Mouse (Mus musculus): ENCODE data around the gene Yme1l1. TPM values are rescaled to one million over a fixed set of nuclear protein-coding genes. Genes with fewer than 3 reads are reported as not detected.

Yme1l1 gene
- polyA plus RNA-seq (2015; fragmentation: Nextera tagmentation; extraction: Ambion mirVana): 75.9 and 82.3 TPM in 2 replicates

- ATAC-seq: peak; percentile 99
- under 1% methylated on average over 61 of the region's 61 CpGs for WGBS
- Histone ChIP-seq H3K4me2 (replicated peaks) (peak within 1 kb of the TSS; percentile 83), H3K4me1 (replicated peaks) (peaks cover 37% of the 10 kb centered on the region), H3K9ac (replicated peaks) (peak within 1 kb of the TSS; percentile 84), H3K36me3 (peaks cover 2% of the 10 kb centered on the region; the same call in 1 of the 2 replicates), H3K9me3 (no peaks in the 10 kb centered on the region), H3K27ac (peak within 1 kb of the TSS; percentile 98), H3K27me3 (no peaks in the 10 kb centered on the region), H3K4me3 (replicated peaks) (peak within 1 kb of the TSS; percentile 88)
Measured at GRCm38 (mm10) chr2:23155777-23156607, at the start of gene Yme1l1, which contains the start of gene Mastl. Yme1l1 (plus strand) TSS chr2:23156369. Mastl (minus strand) TSS chr2:23156024.

GRCm38 (mm10) chr2:23119573-23119972 is 36.6 kb upstream of the Yme1l1 start:
- Histone ChIP-seq H3K4me1 (replicated peaks) (no peaks in the 10 kb centered on the region), H3K27me3 (no peaks in the 10 kb centered on the region), H3K4me3 (replicated peaks) (no peak overlapping the region), H3K4me2 (replicated peaks) (no peak overlapping the region), H3K9me3 (no peaks in the 10 kb centered on the region), H3K27ac (no peak overlapping the region), H3K36me3 (peaks cover 16% of the 10 kb centered on the region), H3K9ac (replicated peaks) (no peak overlapping the region)
- ATAC-seq: no peak

- WGBS: 8% methylated on average over 5 of the region's 5 CpGs
- Histone ChIP-seq H3K9me3 (no peaks in the 10 kb centered on the region), H3K4me2 (replicated peaks) (peak overlapping the region; percentile 83), H3K4me3 (replicated peaks) (peak overlapping the region; percentile 88), H3K36me3 (no peaks in the 10 kb centered on the region), H3K9ac (replicated peaks) (peak overlapping the region; percentile 84), H3K27ac (peak overlapping the region; percentile 98; the same call in 1 of the 2 replicates), H3K4me1 (replicated peaks) (peaks cover 37% of the 10 kb centered on the region), H3K27me3 (no peaks in the 10 kb centered on the region)
- no peak; the same call in 1 of the 2 replicates for ATAC-seq
Measured at GRCm38 (mm10) chr2:23155199-23155621, 959 bp upstream of the Yme1l1 start.

GRCm38 (mm10) chr2:23156608-23157081 is 476 bp downstream of the Yme1l1 start:
- Histone ChIP-seq H3K9ac (replicated peaks) (peak overlapping the region; percentile 84), H3K4me2 (replicated peaks) (peak overlapping the region; percentile 83), H3K27ac (peak overlapping the region; percentile 98), H3K4me1 (replicated peaks) (peaks cover 37% of the 10 kb centered on the region), H3K27me3 (no peaks in the 10 kb centered on the region), H3K4me3 (replicated peaks) (peak overlapping the region; percentile 88), H3K36me3 (peaks cover 7% of the 10 kb centered on the region), H3K9me3 (no peaks in the 10 kb centered on the region)
- peak; percentile 38 for ATAC-seq
- WGBS: under 1% methylated on average over 17 of the region's 17 CpGs

- no peak overlapping the region for H3K27ac ChIP-seq
- no peak overlapping the region for H3K4me2 ChIP-seq (replicated peaks)
- H3K4me3 ChIP-seq (replicated peaks): no peak overlapping the region
- H3K4me1 ChIP-seq (replicated peaks): no peaks in the 10 kb centered on the region
- no peaks in the 10 kb centered on the region for H3K9me3 ChIP-seq
- WGBS: 91% methylated on average over 3 of the region's 3 CpGs
- H3K36me3 ChIP-seq: peaks cover 72% of the 10 kb centered on the region
- no peak overlapping the region for H3K9ac ChIP-seq (replicated peaks)
- H3K27me3 ChIP-seq: no peaks in the 10 kb centered on the region
- no peak for ATAC-seq
Measured at GRCm38 (mm10) chr2:23172305-23172704, 16.1 kb downstream of the Yme1l1 start.

GRCm38 (mm10) chr2:23194366-23194765 is 38.2 kb downstream of the Yme1l1 start:
- Histone ChIP-seq H3K9me3 (no peaks in the 10 kb centered on the region), H3K36me3 (peaks cover 63% of the 10 kb centered on the region), H3K9ac (replicated peaks) (no peak overlapping the region), H3K4me3 (replicated peaks) (no peak overlapping the region), H3K27me3 (no peaks in the 10 kb centered on the region), H3K27ac (no peak overlapping the region), H3K4me2 (replicated peaks) (no peak overlapping the region), H3K4me1 (replicated peaks) (no peaks in the 10 kb centered on the region)
- no peak for ATAC-seq
- 95% methylated on average over 1 of the region's 1 CpGs for WGBS

- no peak for ATAC-seq
- H3K4me2 ChIP-seq (replicated peaks): no peak overlapping the region
- H3K27ac ChIP-seq: no peak overlapping the region
- H3K4me1 ChIP-seq (replicated peaks): no peaks in the 10 kb centered on the region
- WGBS: 92% methylated on average over 1 of the region's 1 CpGs
- no peaks in the 10 kb centered on the region for H3K9me3 ChIP-seq
- no peak overlapping the region for H3K9ac ChIP-seq (replicated peaks)
- no peaks in the 10 kb centered on the region for H3K27me3 ChIP-seq
- H3K36me3 ChIP-seq: peaks cover 28% of the 10 kb centered on the region
- no peak overlapping the region for H3K4me3 ChIP-seq (replicated peaks)
Measured at GRCm38 (mm10) chr2:23201034-23201433, 44.9 kb downstream of the Yme1l1 start.

- H3K9ac ChIP-seq (replicated peaks): no peak overlapping the region
- no peaks in the 10 kb centered on the region for H3K9me3 ChIP-seq
- H3K27me3 ChIP-seq: no peaks in the 10 kb centered on the region
- H3K36me3 ChIP-seq: peaks cover 21% of the 10 kb centered on the region
- 64% methylated on average over 15 of the region's 15 CpGs for WGBS
- no peak overlapping the region for H3K4me2 ChIP-seq (replicated peaks)
- ATAC-seq: 0 out of 2 replicates have a peak, but pooled peaks have one; percentile 50
- no peaks in the 10 kb centered on the region for H3K4me1 ChIP-seq (replicated peaks)
- H3K27ac ChIP-seq: no peak overlapping the region
- H3K4me3 ChIP-seq (replicated peaks): no peak overlapping the region
Measured at GRCm38 (mm10) chr2:23202900-23203670, 46.9 kb downstream of the Yme1l1 start.

GRCm38 (mm10) chr2:23207070-23207526 is 50.9 kb downstream of the Yme1l1 start, which contains the start of gene 4931423N10Rik:
4931423N10Rik (plus strand) TSS chr2:23207476.
- no peak within 1 kb of the TSS for H3K27ac ChIP-seq
- no peaks in the 10 kb centered on the region for H3K9me3 ChIP-seq
- H3K27me3 ChIP-seq: no peaks in the 10 kb centered on the region
- no peak within 1 kb of the TSS for H3K9ac ChIP-seq (replicated peaks)
- H3K4me3 ChIP-seq (replicated peaks): no peak within 1 kb of the TSS
- no peaks in the 10 kb centered on the region for H3K36me3 ChIP-seq
- WGBS: 83% methylated on average over 15 of the region's 15 CpGs
- no peak for ATAC-seq
- no peaks in the 10 kb centered on the region for H3K4me1 ChIP-seq (replicated peaks)
- H3K4me2 ChIP-seq (replicated peaks): no peak within 1 kb of the TSS

- no peak overlapping the region for H3K9ac ChIP-seq (replicated peaks)
- no peak overlapping the region for H3K27ac ChIP-seq
- no peak overlapping the region for H3K4me2 ChIP-seq (replicated peaks)
- no peak overlapping the region for H3K4me3 ChIP-seq (replicated peaks)
- no peaks in the 10 kb centered on the region for H3K9me3 ChIP-seq
- no peaks in the 10 kb centered on the region for H3K36me3 ChIP-seq
- H3K4me1 ChIP-seq (replicated peaks): no peaks in the 10 kb centered on the region
- H3K27me3 ChIP-seq: no peaks in the 10 kb centered on the region
- WGBS: 86% methylated on average over 5 of the region's 5 CpGs
- no peak for ATAC-seq
Measured at GRCm38 (mm10) chr2:23213661-23214060, 57.5 kb downstream of the Yme1l1 start.

GRCm38 (mm10) chr2:23225199-23225598 is 69.0 kb downstream of the Yme1l1 start:
- no peak overlapping the region for H3K4me2 ChIP-seq (replicated peaks)
- no peaks in the 10 kb centered on the region for H3K9me3 ChIP-seq
- H3K4me1 ChIP-seq (replicated peaks): no peaks in the 10 kb centered on the region
- no peak overlapping the region for H3K9ac ChIP-seq (replicated peaks)
- no peak overlapping the region for H3K27ac ChIP-seq
- no peak for ATAC-seq
- 63% methylated on average over 7 of the region's 7 CpGs for WGBS
- H3K36me3 ChIP-seq: no peaks in the 10 kb centered on the region
- no peaks in the 10 kb centered on the region for H3K27me3 ChIP-seq
- H3K4me3 ChIP-seq (replicated peaks): no peak overlapping the region

- no peaks in the 10 kb centered on the region for H3K4me1 ChIP-seq (replicated peaks)
- no peak overlapping the region for H3K4me2 ChIP-seq (replicated peaks)
- H3K27ac ChIP-seq: no peak overlapping the region
Measured at GRCm38 (mm10) chr2:23228463-23228862, 72.3 kb downstream of the Yme1l1 start.

More at GRCm38 (mm10) chr2:23228463-23228862, 72.3 kb downstream of the Yme1l1 start:
- ATAC-seq: no peak
- 69% methylated on average over 2 of the region's 2 CpGs for WGBS
- Histone ChIP-seq H3K27me3 (no peaks in the 10 kb centered on the region), H3K9ac (replicated peaks) (no peak overlapping the region), H3K36me3 (no peaks in the 10 kb centered on the region), H3K4me3 (replicated peaks) (no peak overlapping the region), H3K9me3 (no peaks in the 10 kb centered on the region)

Measured in midbrain, embryonic 13.5 days (tissue).